Mouse (Mus musculus) heart, adult 2 months (tissue): ENCODE results near the gene Grik1.

Experiments used
- EP300 ChIP-seq: fragments of 200-500 bp; IDR thresholded peaks from 2 replicates; pipeline ENCODE4 v1.6.1; 2011; ENCODE audit warnings: low read depth, low read length, control low read depth; ENCODE audit not compliant: insufficient read depth
- POLR2A ChIP-seq: fragments of 200-500 bp; IDR thresholded peaks from 2 replicates; pipeline ENCODE4 v1.6.1; 2011; ENCODE audit warnings: mild to moderate bottlenecking, low read depth, low read length, control low read depth; ENCODE audit not compliant: insufficient read depth

- TF ChIP-seq POLR2A (no peak), EP300 (no peak)
Measured at GRCm38 (mm10) chr16:87988805-87989204, 301.3 kb downstream of the Grik1 start.
